ENCODE assay signal across 11 mouse cellular contexts in genomic region chr10:42056486-42057230, GRCm38 (mm10). TPM values are rescaled to one million over a fixed set of nuclear protein-coding genes. Genes with fewer than 3 reads are reported as not detected.
DNase-seq lines count a peak whose midpoint lies in the region; ATAC-seq and TF ChIP-seq lines count a peak whose summit lies in the region.
"Had no signal": no experiment of that assay in that cellular context is flagged by ENCODE, and none has a peak within 500 bp of the region (broad histone marks: within the 10 kb centered on the region; RNA-seq: fewer than 3 reads in every experiment).

No protein-coding gene starts in this region.

- H3K4me3 ChIP-seq in heart, embryonic 11.5 days (ENCODE audit: low read depth, low read length) = no peak overlapping the region
- H3K4me3 ChIP-seq in lung, embryonic 16.5 days (ENCODE audit: low read length) = no peak overlapping the region
- H3K4me3 ChIP-seq in bone marrow, adult 2 months (replicated peaks; ENCODE audit: control insufficient read depth, low read depth, low read length) = no peak overlapping the region
- H3K4me3 ChIP-seq in liver, embryonic 14.5 days (ENCODE audit: insufficient read depth in 1 of 2, low read depth in 2 of 2, low read length in 2 of 2) = 0 out of 4 replicates have a peak overlapping the region, but pooled peaks of 1 of the 2 experiments have one; percentile 3
- H3K4me3 ChIP-seq: embryonic facial prominence, embryonic 15.5 days; hindbrain, embryonic 13.5 days; myocyte had no signal

- no peak for ATAC-seq in heart, embryonic 11.5 days (replicated peaks; ENCODE audit: insufficient number of reproducible peaks, low FRiP score, low TSS enrichment)
- ATAC-seq in lung, embryonic 16.5 days (ENCODE audit: low read depth) = no peak
- ATAC-seq in liver, embryonic 14.5 days (ENCODE audit: insufficient read depth) = no peak

- peak overlapping the region; percentile 45; the same call in 1 of the 2 replicates for H3K4me2 ChIP-seq in heart, embryonic 11.5 days
- H3K4me2 ChIP-seq in lung, embryonic 16.5 days (ENCODE audit: low read depth, low read length) = peak overlapping the region; percentile 27; the same call in 1 of the 2 replicates
- H3K4me2 ChIP-seq in liver, embryonic 14.5 days (ENCODE audit: low read depth) = peak overlapping the region; percentile 72
- H3K4me2 ChIP-seq: embryonic facial prominence, embryonic 15.5 days had no signal

- H3K9ac ChIP-seq in heart, embryonic 11.5 days (ENCODE audit: low read depth, low read length) = no peak overlapping the region
- peak overlapping the region; percentile 12; the same call in 1 of the 2 replicates for H3K9ac ChIP-seq in lung, embryonic 16.5 days (ENCODE audit: low read length)
- no peak overlapping the region for H3K9ac ChIP-seq in liver, embryonic 14.5 days (replicated peaks)
- H3K9ac ChIP-seq: embryonic facial prominence, embryonic 15.5 days; hindbrain, embryonic 13.5 days had no signal

- no peak for TF ChIP-seq EP300 in liver, embryonic 14.5 days (IDR thresholded peaks at IDR 0.05; ENCODE audit: low read depth)

- no peaks in the 10 kb centered on the region for H3K27me3 ChIP-seq in heart, embryonic 11.5 days (ENCODE audit: control insufficient read depth, insufficient read depth, low read length)
- no peaks in the 10 kb centered on the region for H3K27me3 ChIP-seq in lung, embryonic 16.5 days (ENCODE audit: control insufficient read depth, insufficient read depth, low read depth, low read length)
- no peaks in the 10 kb centered on the region for H3K27me3 ChIP-seq in liver, embryonic 14.5 days (ENCODE audit: control insufficient read depth, insufficient read depth, low read length)
- H3K27me3 ChIP-seq: embryonic facial prominence, embryonic 15.5 days; hindbrain, embryonic 13.5 days had no signal

- no peak for TF ChIP-seq POLR2A in bone marrow, adult 2 months (IDR thresholded peaks at IDR 0.05; ENCODE audit: borderline replicate concordance, control insufficient read depth, low read depth, low read length)

- intact Hi-C loops in heart, postnatal 36 days (cut with DNase I) = no loop called here

- DNase-seq in heart, postnatal 36 days = no peak
- no peak for DNase-seq in lung, postnatal 10 days
- no peak for DNase-seq in liver, embryonic 14.5 days (ENCODE audit: low read depth in 3 of 3, low spot score in 3 of 3)
- DNase-seq in adrenal gland, adult 8-10 months = no peak
- DNase-seq in natural killer cell, adult 2 months (ENCODE audit: low spot score in 2 of 2) = no peak

- no peaks in the 10 kb centered on the region for H3K36me3 ChIP-seq in heart, embryonic 11.5 days (ENCODE audit: control insufficient read depth, insufficient read depth, low read length)
- no peaks in the 10 kb centered on the region for H3K36me3 ChIP-seq in lung, embryonic 16.5 days (ENCODE audit: control insufficient read depth, insufficient read depth, low read length)
- no peaks in the 10 kb centered on the region for H3K36me3 ChIP-seq in liver, embryonic 14.5 days (replicated peaks; ENCODE audit: control insufficient read depth, insufficient read depth, low read depth)
- H3K36me3 ChIP-seq: embryonic facial prominence, embryonic 15.5 days; hindbrain, embryonic 13.5 days had no signal

- no peak overlapping the region for H3K27ac ChIP-seq in heart, embryonic 11.5 days (ENCODE audit: low read depth, low read length)
- H3K27ac ChIP-seq in lung, embryonic 16.5 days (ENCODE audit: low read length) = no peak overlapping the region
- H3K27ac ChIP-seq in bone marrow, adult 2 months (ENCODE audit: control insufficient read depth, insufficient read depth, low read depth, low read length, poor library complexity) = peak overlapping the region; percentile 26
- H3K27ac ChIP-seq in liver, embryonic 14.5 days = peak overlapping the region; percentile 52
- H3K27ac ChIP-seq: embryonic facial prominence, embryonic 15.5 days; hindbrain, embryonic 13.5 days had no signal

- 76% methylated on average over 18 of the region's 18 CpGs for WGBS in heart, embryonic 11.5 days (ENCODE audit: insufficient replicate concordance)
- WGBS in lung, embryonic 16.5 days = 79% methylated on average over 18 of the region's 18 CpGs
- 43% methylated on average over 18 of the region's 18 CpGs for WGBS in bone marrow, adult 2 months
- WGBS in liver, embryonic 14.5 days (ENCODE audit: insufficient replicate concordance) = 47% methylated on average over 18 of the region's 18 CpGs

- no peak for TF ChIP-seq CTCF in bone marrow, adult 2 months (IDR thresholded peaks at IDR 0.05; ENCODE audit: control insufficient read depth, insufficient read depth, low read length)
- TF ChIP-seq CTCF in liver, embryonic 14.5 days (IDR thresholded peaks at IDR 0.05; ENCODE audit: low read depth) = no peak

- peaks cover 5% of the 10 kb centered on the region; the same call in 1 of the 2 replicates for H3K4me1 ChIP-seq in heart, embryonic 11.5 days (ENCODE audit: control insufficient read depth, insufficient read depth, low read length)
- peaks cover 13% of the 10 kb centered on the region; the same call in 1 of the 2 replicates for H3K4me1 ChIP-seq in lung, embryonic 16.5 days (replicated peaks; ENCODE audit: control insufficient read depth, insufficient read depth, low read length)
- H3K4me1 ChIP-seq in bone marrow, adult 2 months (ENCODE audit: control insufficient read depth, insufficient read depth, low read length) = peaks cover 5% of the 10 kb centered on the region; the same call in 1 of the 2 replicates
- H3K4me1 ChIP-seq in liver, embryonic 14.5 days (replicated peaks; ENCODE audit: control insufficient read depth in 2 of 2, insufficient read depth in 2 of 2, low read length in 1 of 2) = peaks cover 19 to 32% of the 10 kb centered on the region in 2 experiments

- H3K9me3 ChIP-seq in heart, embryonic 11.5 days (replicated peaks; ENCODE audit: control insufficient read depth, low read length) = no peaks in the 10 kb centered on the region
- H3K9me3 ChIP-seq in lung, embryonic 16.5 days (ENCODE audit: control insufficient read depth, low read length) = no peaks in the 10 kb centered on the region
- no peaks in the 10 kb centered on the region for H3K9me3 ChIP-seq in liver, embryonic 14.5 days (ENCODE audit: control insufficient read depth, low read length)
- H3K9me3 ChIP-seq: embryonic facial prominence, embryonic 15.5 days; hindbrain, embryonic 13.5 days had no signal

RNA-seq across cellular contexts. Expression of gene Armc2, which starts 38.4 kb away (rescaled TPM):
- polyA plus RNA-seq in heart, embryonic 11.5 days (2014; fragmentation: Nextera tagmentation; extraction: Ambion mirVana) = 0.82 and 0.86 TPM in 2 replicates
- 10 to 100 TPM in 1 of 2 experiments, 1 to 10 TPM in 1; 9.9 to 11.8 TPM for total RNA-seq in heart, postnatal 36 days (2021)
- 2.0 and 3.0 TPM in 2 replicates for polyA plus RNA-seq in lung, embryonic 16.5 days (2015; fragmentation: Nextera tagmentation; extraction: Ambion mirVana)
- polyA plus RNA-seq in bone marrow, adult 2 months (2011; ENCODE audit: insufficient read depth, insufficient read length, low replicate concordance, missing spikeins) = 0.30 TPM in 1 of 2 replicates, not detected in the other
- 0.10 and 0.12 TPM in 2 replicates for polyA plus RNA-seq in liver, embryonic 14.5 days (2012; rRNA removed)
- polyA plus RNA-seq in liver, embryonic 14.5 days (2014; fragmentation: Nextera tagmentation; extraction: Ambion mirVana) = 0.08 TPM in 1 of 2 replicates, not detected in the other
- 1 to 10 TPM in 3 of 4 experiments, under 1 TPM in 1; 0.98 to 4.1 (median 2.8) TPM for total RNA-seq in adrenal gland, adult 8-10 months (2022)

Comparison
In these comparisons a context has a peak if more than half of its experiments do, and no peak if none do; other contexts are left out.
1. H3K27ac ChIP-seq: peak in bone marrow, adult 2 months (single experiment) and liver, embryonic 14.5 days (single experiment); none in heart, embryonic 11.5 days (single experiment) and lung, embryonic 16.5 days (single experiment).
2. Peak in every context shown above with its lines, with median percentiles within 50 percentile points of each other: H3K4me2 ChIP-seq.